Mouse (Mus musculus): Measurements from ENCODE around the gene Lin7c. TPM values are rescaled to one million over a fixed set of nuclear protein-coding genes. Genes with fewer than 3 reads are reported as not detected.

The Lin7c gene
- total RNA-seq, 2 experiments from 2014 or later = 115 to 121 TPM

DNA sequence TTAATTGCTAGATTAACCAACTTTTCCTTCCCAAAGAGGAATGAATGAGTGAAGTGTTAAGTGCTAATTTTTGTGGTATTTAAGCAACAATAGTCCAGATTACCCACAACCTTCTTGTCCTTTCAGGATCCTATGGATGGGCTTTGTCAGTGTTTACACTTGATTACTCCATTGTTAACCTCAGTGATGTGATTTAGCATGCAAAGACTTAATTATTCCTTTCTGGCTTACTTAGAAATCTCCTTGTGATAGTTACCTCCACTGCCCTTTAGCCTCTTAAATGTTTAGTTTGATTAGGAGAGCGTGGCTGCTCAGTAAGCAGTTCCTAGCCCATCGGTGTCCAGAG lies 45.7 kb downstream of the Lin7c start:
- no peak for DNase-seq (ENCODE audit: low spot score in 2 of 2)

DNA sequence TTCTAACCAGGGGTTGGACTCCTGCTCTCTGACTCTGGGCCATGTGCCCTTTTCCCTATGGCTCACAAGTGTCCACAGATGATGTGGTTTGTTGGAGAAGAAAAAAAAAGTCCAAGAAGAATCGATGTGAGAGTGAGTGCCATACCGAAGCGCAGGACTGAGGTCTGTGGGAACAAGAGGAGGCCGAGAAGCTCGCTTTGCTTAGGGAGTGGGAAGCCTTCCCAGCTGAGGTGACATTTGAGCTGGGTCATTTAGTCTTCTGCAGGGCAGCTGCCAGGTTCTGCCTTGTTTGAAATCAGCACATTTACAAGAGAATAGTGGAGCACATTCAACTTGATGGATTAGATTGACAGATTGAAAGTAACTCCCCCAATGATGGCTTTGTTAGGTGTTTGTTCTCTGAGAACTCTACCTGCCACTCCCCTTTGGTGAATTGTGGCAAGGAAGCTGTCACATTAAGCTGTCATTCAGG lies 51.4 kb downstream of the Lin7c start:
- DNase-seq (ENCODE audit: low spot score in 2 of 2) = no peak

GRCm38 (mm10) chr2:109942810-109943570 lies 52.3 kb downstream of the Lin7c start:
- DNase-seq (ENCODE audit: low spot score in 2 of 2) = peak in 1 of 2 experiments; percentile 45

GRCm38 (mm10) chr2:109944995-109945394 lies 54.3 kb downstream of the Lin7c start:
- DNase-seq (ENCODE audit: low spot score in 2 of 2) = no peak

DNA sequence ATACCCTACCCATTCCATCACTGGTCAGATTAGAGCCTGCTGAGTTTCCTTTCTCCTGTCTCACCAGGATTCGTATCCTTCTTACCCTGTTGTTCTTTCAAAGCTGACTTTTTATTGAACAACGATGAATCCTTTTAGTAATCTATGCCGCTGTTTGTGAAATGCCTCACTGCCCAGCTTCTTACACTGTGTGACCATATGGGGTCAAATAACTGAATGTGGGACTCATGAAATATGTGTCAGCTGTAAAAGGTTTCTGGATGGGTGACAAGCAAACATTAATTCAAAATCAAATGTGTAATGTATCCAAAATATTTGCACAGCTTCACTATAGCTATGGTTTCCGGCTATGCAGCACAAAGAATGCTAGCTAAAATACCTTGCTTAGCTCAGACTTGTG lies 54.9 kb downstream of the Lin7c start:
- DNase-seq (ENCODE audit: low spot score in 2 of 2) = no peak

GRCm38 (mm10) chr2:109946426-109946825 lies 55.8 kb downstream of the Lin7c start:
- no peak for DNase-seq (ENCODE audit: low spot score in 2 of 2)

- no peak for DNase-seq (ENCODE audit: low spot score in 2 of 2)
These were observed 58.9 kb downstream of the Lin7c start for GRCm38 (mm10) chr2:109949519-109949918.

- no peak for DNase-seq (ENCODE audit: low spot score in 2 of 2)
These were observed 59.7 kb downstream of the Lin7c start for GRCm38 (mm10) chr2:109950311-109950710.

Other genes starting within 250 kb of the Lin7c start
- gene Bdnf, start 216.2 kb upstream of the Lin7c start, total RNA-seq (2021) = 10 to 100 TPM; 29.4 to 33.1 TPM
- 10 to 100 TPM; 27.9 to 31.8 TPM for gene Lgr4, start 26.8 kb downstream of the Lin7c start, total RNA-seq (2021)
- 10 to 100 TPM; 14.1 to 15.3 TPM for gene Ccdc34, start 127.0 kb downstream of the Lin7c start, total RNA-seq (2021)

Measured in layer of hippocampus, adult 18-20 months (tissue).